Mouse (Mus musculus) heart, adult 8-10 months (tissue): ENCODE data around the gene Xrra1. TPM values are rescaled to one million over a fixed set of nuclear protein-coding genes. Genes with fewer than 3 reads are reported as not detected.
A peak's percentile ranks its signal among the peaks of the same experiment; 100 is the strongest.

Experiments
- DNase-seq: peaks from one replicate; pipeline ENCODE4 v3.0.0; 2022; ENCODE audit warnings: low spot score
- total RNA-seq, 4 experiments: library from RNA; stranded (reverse); gene quantifications; 2 replicates each; pipeline ENCODE4 v1.2.4; 2022

Xrra1 gene
- total RNA-seq, 4 experiments from 2014 or later = not detected

DNA sequence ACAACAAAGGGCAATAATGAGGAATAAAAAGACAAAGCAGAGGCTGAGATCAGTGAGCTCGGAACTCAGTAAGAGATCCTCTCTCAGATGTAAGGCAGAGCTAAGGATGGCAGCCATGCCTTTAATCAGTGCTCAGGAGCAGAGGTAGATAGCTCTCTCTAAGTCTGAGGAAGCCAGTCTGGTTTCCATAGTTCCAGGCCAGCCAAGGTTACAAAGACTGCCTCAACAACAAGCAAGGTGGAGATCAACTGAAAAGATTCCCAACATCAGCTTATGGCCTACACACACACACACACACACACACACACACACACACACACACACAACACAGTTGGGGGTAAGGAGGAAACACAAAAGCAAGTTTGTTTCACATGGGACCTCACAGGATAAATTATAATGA is 7.8 kb upstream of the Xrra1 start:
- DNase-seq = no peak

DNA sequence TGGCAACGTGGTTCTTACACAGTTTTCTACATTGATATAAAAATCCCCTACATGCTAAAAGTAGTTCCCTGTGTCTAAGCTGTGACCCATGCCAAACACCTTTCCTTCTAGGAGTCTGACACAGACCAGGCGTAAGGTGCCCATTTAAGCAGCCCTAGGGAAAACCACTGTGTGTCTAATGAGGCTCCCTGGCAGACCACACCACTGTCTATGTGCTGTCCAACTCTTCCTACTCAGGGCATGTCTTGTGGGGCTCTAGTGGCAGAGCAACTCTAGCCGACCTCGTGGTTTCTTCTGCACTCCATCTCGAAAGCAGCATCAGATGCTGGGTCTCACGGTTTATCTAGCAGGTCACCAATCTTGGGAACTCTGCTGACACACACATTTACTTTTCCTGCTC is 7.3 kb upstream of the Xrra1 start:
- no peak for DNase-seq

DNA sequence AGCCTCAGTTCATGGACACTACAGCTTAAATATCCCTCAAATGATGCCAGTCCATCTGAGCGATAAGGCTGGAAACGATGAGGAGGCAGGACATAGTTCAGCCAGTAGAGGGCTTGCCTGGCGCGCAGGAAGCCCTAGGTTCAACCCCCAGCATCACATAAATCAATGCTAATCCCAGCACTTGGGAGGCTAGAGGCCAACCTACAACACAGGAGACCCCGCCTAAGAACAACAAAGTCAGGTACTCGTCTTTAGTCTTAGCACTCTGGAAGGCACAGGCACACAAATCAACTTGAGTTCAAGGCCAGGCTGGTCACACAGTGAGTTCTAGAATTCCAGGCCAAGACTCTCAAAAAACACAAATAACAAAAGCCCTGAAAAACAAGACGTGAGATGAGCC is 5.6 kb upstream of the Xrra1 start:
- DNase-seq = no peak

DNA sequence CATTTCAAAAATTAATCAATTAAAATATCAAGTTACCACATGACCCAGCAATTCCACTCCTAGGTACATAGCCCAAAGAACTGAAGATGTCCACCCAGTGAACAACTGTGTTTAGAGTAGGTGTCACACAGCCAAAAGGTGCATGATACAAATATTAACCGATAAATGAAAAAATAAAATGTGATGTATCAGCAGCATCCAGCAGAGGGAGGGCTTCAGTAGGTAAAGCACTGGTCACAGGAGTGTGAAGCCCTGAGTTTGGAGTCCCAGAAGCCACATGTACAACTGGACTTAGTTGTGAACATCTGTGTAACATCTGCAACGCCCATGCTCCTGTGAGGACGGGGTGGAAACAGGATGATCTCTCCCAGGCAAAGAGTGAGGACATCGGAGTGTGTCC is 4.6 kb upstream of the Xrra1 start:
- no peak for DNase-seq

DNA sequence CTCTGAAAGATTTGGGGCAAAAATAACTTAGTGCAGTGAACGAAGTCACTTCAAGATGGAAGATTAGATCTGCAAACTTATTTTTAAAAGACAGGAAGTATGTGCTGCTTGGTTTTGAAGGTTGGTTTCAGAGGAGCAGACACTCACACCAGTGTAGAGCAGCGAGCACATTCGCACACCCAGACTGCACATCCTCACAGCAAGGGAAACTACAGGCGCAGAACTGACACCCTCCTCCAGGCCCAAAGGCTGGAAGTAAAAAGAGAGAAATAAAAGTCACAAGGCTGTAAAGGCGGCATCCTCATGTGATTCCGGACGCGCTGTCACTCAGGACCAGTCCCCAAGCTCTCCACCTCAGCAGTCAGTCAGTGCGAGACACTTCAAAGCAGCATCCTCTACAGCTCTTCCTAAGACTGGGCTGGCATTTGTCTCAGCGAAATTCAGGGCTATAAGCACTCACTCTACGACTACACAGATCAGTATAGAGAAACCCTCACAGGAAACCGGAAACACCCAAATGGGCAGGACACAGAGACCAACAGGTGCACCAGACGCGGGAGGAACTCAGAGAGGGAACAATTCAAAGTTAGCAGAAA is 2.6 kb upstream of the Xrra1 start:
- no peak for DNase-seq

DNA sequence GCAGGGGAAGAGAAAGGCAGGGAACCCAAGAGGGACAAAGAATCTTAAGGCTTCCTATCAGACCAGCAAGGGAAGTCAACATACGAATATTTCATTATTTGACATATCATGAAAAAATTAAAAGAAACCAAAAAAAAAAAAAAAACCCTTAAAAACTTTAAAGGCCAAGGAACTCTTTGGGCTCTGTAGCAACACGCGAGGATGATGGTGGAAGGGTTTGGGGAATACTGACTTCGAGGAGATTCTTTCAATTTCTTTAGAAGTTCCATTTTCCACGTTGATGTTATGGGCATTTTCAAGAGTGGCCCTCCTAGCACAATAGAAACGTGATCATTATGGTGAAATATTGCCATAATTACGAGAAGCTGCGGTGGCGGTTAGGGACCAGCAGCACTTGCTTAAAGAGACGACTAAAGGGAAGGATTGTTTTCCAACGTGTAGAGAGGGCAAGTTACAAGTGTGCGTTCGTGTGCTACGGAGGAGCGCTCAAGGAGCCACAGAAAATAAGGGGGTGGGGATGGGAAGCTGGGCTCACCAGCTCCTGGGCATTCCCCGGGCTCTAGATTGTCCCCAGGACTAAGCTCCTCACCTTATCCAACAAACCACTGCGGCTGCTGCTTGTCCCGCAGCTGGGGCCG is 622 bp upstream of the Xrra1 start:
- no peak for DNase-seq

DNA sequence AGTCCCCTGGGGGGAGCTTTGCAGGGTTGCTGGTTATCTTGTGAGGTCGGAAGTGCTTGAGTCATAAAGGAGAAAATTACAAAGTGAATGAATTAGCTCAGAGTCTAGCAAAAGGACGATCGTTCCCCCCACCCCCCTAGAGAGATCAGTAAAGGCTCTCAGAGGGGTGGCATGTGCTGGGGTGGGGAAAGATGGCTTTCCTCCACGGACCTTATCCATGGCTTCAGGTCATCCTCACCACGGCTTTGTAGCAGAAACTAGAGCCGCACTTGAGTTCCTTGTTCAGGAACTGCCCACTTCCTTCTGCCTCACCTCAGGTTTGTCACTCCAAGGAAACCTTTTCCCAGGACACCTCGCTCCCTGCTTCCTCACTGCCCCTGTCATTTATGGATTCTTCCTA is 4.4 kb downstream of the Xrra1 start, which contains the start of gene Spcs2:
Gene Spcs2, minus strand, starts transcription at position 101 of the 400 bp plus-strand sequence.
- DNase-seq = no peak

DNA sequence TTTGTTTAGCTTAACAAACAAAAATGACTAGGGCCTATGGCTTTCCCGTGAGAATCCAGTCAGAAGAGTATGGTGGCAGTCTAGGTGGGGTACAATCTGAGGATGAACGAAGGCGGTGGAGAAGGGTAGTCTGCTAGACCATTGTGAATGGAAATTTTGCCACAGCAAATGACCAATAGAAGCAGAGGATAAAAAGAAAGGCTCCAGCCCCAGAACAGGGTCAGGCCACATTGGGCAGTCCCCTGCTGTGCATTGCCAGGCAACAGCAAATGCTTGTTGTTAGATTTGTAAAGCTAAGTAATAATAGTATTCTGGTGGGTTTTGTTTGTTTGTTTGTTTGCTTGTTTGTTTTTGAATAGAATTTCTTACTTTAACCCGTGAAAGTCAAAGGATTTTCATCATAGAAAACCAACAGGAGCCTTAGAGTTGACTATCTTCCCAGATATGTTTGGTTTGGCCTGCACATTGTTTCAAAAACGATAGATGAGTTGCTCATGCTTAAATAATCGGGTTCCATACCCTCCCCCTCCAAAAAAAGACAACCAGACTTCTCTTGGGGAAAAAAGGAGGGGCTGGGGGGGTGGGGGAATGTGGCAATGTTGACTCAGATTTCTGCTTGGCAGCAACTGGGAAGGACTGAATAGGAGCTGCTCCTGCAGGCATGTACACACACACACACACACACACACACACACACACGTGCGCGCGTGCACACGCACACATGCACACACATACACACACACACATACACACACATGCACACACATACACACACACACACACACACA is 5.5 kb downstream of the Xrra1 start:
- no peak for DNase-seq

DNA sequence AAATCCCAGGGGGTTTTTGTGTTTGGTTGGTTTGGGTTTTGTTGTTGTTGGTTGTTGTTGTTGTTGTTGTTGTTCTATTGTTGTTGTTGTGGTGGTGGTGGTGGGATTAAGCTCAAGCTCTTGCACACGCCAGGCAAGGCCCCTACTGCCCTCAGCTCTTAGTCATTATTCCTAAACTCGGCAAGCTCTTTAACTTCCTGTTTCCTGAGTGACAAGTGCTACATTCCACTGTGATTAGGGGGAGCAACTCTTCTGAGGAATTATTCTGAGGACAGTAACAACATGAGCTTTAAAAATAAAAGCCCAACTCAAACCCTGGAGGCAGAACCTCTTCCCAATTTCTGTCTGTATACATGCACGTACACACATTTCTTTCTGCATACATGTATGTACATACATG is 6.3 kb downstream of the Xrra1 start:
- no peak for DNase-seq

DNA sequence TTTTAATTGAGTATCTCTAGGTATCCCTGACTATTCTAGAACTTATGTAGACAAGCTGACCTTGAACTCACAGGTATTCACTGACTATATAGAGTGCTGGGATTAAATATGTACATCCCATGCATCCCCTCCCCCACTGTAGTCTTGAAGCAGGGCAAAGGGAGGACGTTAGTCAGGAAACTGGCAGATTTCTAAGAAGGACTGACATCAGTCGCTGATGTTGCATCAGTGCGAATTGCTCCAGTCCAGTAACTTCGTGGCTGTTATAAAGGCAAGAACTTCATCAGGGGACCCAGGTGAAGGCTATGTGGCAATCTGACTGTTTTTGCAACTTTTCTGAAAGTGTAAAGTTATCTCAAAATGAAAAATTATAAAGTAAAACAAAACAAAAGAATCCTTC is 10.4 kb downstream of the Xrra1 start:
- DNase-seq = no peak

DNA sequence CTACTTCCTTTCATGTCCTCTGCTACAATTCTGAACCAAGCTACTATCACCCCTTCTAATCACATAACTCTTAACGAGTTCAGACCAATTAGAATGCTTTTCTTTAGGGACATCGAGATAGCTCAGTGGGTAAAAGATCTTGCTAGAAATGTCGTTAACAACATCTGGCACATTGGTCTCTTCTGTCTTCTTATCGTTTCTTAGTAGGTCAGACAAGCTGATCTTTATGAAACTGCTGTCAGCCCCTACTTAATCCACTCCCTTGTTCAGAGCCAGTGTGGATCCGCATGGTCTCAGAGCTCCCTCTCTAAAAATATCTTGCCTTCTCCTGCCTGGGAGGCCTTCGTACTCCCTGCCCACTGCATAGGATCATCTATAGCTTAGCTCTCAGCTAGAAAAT is 15.0 kb downstream of the Xrra1 start:
- no peak for DNase-seq

DNA sequence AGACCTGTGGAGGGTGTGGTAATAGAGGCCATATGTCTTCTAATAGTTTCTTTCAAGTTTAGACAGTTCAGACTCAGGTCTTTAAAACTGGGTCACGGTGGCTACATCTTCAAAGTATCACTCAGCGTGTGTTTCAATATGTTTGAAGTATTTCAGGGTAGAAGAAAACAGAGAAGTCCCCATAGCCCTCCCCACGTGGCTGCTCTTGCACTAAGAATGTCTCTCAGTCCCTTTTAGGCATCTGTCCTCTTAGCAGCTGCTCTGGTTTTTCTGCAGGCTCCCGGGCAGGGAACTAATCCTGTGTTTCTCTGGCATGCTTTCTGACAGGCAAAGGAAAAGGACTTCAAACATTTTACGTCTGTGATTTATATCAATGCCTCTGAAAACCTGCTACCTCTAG is 17.0 kb downstream of the Xrra1 start:
- no peak for DNase-seq

DNA sequence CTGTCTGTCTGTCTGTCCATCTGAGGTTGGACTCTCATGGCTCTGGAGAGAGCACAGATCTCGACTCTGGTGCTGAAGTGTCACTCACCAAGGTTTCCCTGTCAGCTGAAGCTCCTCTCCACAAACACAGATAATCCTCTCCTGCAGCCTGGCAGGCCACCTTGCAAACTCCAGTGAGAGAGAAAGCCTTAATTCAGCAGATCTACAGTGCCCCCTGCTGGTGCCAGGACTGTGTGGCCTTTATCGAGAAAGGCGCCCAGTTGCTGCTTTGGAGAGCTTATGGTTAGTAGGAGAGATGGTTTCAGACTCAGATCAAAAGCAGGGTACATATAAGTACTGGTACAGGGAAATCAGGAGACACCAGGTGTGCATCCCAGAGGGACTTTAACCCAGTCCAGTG is 17.4 kb downstream of the Xrra1 start:
- DNase-seq = peak; percentile 73

DNA sequence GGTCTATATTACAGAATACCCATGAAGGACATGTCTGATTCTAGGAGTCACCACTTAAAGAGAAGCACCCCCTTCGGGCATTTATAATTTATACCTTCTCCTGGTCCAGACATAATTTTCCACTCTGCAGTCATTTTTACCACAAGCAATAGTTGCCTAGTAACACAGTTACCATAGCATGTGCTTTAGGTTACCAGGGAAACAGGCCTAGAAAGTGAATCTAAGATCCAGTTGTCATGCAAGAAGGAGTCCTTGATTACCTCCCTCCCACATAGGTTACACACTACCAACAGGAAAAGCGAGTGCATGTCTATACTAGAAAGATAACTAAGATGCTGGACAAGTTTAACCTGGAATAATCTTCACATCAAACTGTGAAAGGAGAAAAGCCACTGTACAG is 19.3 kb downstream of the Xrra1 start:
- DNase-seq = no peak

DNA sequence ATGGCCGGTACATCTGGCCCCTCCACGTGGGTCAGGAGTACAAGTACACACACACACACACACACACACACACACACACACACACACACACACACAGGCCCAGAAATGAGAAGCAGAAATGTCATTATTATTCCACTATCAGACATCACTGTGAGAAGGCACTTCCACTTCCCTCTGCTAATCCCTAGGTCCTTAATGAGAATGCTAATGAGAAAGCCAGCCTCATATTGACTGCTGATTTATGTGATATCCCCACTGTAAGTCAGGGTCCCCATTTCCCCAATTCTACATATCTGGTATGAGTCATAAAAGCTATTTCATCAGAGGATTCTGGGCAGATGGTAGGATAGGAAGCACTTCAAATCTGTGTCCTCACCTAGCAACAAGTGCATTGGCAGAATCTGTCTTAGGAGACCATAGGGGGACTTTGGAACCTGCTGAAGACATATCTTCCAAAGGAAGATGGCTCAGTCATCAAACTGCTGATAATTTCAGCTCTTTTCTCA is 28.4 kb downstream of the Xrra1 start:
- DNase-seq = no peak

DNA sequence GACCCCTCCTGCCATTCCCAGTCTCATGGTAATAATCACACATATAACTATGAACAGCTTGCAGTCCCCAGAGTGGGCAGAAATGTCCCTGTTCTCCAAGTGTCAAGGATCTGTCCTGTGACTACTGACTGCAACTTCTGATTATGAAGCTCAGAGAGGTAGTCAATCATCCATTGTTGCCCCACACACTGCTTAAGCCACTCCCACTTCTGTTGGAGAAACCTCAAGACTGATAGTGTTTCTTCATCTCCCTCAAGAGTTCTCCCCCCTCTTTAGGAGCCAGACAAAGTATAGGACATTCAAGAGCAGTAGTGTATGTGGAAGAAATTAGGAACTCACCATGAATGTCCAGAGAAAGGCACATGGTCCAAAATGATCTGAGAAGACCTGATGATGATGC is 28.8 kb downstream of the Xrra1 start:
- no peak for DNase-seq

DNA sequence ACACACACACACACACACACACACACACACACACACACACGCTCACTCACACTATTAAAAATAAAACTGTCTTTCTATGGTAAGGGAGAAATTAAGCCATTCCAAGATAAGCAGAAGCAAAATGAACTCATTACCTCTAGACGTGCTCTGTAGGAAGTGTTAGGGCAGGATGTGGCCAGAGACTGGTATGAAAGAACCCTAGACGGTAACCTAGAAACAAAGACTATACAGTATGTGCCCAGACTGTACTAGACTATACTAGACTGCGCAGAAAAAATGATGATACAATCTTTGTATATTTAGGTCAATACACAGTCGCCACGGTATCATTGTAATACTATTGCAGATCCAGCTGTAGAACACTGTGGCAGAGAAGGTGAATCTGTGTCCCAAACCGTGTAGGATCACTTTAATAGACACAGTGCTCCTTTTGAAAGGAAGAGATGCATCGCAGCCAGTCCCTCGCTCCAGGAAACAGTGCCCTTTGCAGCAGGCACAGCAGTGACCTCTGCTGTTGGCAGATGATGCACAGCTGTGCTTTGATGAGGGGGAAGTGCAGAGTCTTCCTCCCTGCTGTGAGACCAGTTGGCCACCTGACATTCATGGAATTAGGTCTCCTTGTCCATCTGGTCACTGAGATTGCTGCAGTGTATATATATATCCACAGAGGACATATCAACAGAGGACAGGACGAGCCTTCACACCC is 30.4 kb downstream of the Xrra1 start:
- no peak for DNase-seq

DNA sequence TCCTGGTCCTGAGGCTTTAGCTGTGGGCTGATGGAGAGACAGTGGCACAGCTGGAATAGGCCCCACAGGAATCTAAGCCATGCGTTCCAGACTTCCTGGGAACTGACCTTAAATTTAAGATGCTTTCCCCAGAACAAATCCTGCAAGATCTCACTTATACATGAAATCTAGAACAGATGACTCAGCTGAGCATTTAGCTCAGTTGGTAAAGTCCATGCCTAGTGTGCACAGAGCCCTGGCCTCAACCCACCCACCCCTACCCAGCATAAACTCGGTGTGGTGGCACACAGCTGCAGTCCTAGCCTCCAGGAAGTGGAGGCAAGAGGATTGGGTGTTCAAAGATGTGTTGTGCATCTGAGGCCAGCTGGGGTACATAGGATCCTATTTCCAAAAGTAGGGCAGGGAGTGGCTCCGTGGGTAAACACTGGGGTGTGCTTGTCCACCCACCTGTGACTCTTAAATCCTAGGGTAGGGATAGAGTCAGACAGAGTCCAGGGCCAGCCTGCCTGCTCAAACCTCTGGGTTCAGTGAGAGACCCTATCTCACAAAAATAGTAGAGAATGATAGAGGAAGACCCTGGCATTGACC is 31.3 kb downstream of the Xrra1 start:
- no peak for DNase-seq

DNA sequence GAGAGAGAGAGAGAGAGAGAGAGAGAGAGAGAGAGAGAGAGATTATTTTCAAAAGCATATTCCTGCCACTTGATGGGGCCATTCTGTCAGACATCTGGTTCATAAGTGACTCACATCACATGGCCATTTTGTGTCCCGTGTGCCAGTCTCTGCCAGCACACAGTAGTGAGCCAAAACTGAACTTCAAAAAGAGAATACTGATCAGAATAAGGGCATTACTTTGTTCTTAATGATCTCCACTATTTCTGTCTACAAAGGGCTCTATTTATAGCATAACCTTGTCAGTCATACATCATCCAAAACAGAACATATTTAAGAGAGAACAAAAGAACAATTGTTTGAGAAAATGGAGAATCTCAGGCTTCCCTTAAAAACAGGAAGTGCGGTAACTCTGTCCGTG is 32.6 kb downstream of the Xrra1 start:
- DNase-seq = peak; percentile 10

DNA sequence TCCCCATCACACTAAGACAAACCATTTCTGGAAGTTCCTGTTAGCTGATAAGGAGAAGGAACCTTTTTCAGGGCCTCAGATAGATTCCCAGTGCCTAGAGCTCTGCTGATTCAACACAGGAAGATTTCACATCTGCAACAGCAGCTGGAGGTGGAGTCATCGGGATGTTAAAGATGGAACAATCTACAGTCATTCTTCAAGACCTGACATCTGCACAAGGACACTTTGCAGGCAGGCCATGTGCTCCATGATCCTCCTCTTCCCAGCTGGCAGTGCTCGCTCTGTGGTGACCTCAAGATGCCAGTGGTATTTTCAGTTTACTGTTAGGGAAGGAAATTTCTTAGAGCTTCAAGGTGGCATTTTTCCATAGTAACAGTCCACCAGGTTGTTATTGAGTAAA is 33.4 kb downstream of the Xrra1 start:
- DNase-seq = no peak

DNA sequence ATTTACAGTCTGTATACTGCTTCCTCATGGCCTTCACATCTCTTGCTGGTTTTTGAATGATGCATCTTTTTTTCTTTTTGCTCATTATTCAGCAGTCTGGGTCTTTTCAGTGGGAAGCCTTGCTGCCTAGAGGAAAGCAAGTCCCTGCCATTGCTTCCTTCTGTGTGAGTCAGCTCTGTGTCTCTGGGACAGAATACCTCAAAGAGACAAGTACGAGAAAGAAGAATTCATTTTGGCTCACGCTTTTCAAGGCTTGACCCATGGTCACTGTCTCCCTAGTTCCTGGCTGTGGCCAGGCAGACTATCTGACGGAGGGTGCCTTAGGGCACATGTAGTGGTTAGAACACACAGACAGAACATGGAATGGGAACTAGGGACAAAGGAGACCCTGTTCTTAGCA is 35.1 kb downstream of the Xrra1 start:
- DNase-seq = no peak

DNA sequence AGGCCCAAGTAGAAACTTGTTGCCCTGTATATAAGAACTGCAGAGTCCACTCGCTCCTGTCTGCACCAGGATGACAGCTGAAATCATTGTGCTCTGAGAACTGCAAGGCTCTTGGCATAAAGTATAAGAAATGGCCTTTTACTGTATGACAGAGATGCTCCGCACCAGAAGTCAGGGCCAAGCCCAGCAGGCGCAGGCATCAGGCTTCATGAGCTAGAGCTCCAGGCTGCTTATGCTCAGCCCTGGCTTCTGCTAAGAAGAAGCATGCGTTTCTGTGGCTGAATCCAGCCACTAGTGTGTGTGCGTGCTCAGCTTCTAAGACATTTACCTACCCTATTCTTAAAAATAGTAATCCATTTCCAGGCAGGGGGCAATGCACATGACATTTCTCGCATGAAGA is 35.6 kb downstream of the Xrra1 start:
- DNase-seq = no peak
